Mouse (Mus musculus) c-Kit-negative CD71-positive TER-119-positive erythroid progenitor cells, embryonic 14.5 days (primary cell): ENCODE data around the gene Emsy.

Experiments
- DNase-seq: peaks from one replicate; pipeline ENCODE4 v3.0.0-alpha.2; 2013; ENCODE audit warnings: low read depth, low spot score

The Emsy gene

GRCm38 (mm10) chr7:98656531-98657221, at the start of gene Emsy:
Gene Emsy, minus strand, starts transcription at chr7:98656783.
- DNase-seq = peak; percentile 91

GRCm38 (mm10) chr7:98704276-98704675, 47.7 kb upstream of the Emsy start:
- peak; percentile 6 for DNase-seq

GRCm38 (mm10) chr7:98703365-98703881, 46.8 kb upstream of the Emsy start:
- DNase-seq = peak; percentile 12

GRCm38 (mm10) chr7:98702283-98703240, 46.0 kb upstream of the Emsy start, which contains the start of gene Thap12:
Gene Thap12, plus strand, starts transcription at chr7:98703103.
- peak; percentile 97 for DNase-seq

GRCm38 (mm10) chr7:98701771-98702170, 45.2 kb upstream of the Emsy start:
- peak; percentile 22 for DNase-seq

- no peak for DNase-seq
Observed at GRCm38 (mm10) chr7:98698590-98698989, 42.0 kb upstream of the Emsy start.

- no peak for DNase-seq
Observed at GRCm38 (mm10) chr7:98698041-98698440, 41.5 kb upstream of the Emsy start.

GRCm38 (mm10) chr7:98697496-98697895, 40.9 kb upstream of the Emsy start:
- no peak for DNase-seq

GRCm38 (mm10) chr7:98694046-98694445, 37.5 kb upstream of the Emsy start:
- DNase-seq = no peak

GRCm38 (mm10) chr7:98692761-98693546, 36.4 kb upstream of the Emsy start:
- DNase-seq = no peak

GRCm38 (mm10) chr7:98690831-98691230, 34.2 kb upstream of the Emsy start:
- DNase-seq = no peak

- DNase-seq = no peak
Observed at GRCm38 (mm10) chr7:98690126-98690525, 33.5 kb upstream of the Emsy start.

GRCm38 (mm10) chr7:98685895-98686294, 29.3 kb upstream of the Emsy start:
- DNase-seq = no peak

GRCm38 (mm10) chr7:98682821-98683220, 26.2 kb upstream of the Emsy start:
- DNase-seq = no peak

- no peak for DNase-seq
Observed at GRCm38 (mm10) chr7:98680691-98681090, 24.1 kb upstream of the Emsy start.

- DNase-seq = no peak
Observed at GRCm38 (mm10) chr7:98678441-98678840, 21.9 kb upstream of the Emsy start.

GRCm38 (mm10) chr7:98677511-98677910, 20.9 kb upstream of the Emsy start:
- DNase-seq = no peak

GRCm38 (mm10) chr7:98674344-98674743, 17.8 kb upstream of the Emsy start:
- no peak for DNase-seq

GRCm38 (mm10) chr7:98672241-98672955, 15.8 kb upstream of the Emsy start:
- DNase-seq = no peak

- DNase-seq = no peak
Observed at GRCm38 (mm10) chr7:98671416-98671815, 14.8 kb upstream of the Emsy start.

GRCm38 (mm10) chr7:98670831-98671230, 14.2 kb upstream of the Emsy start:
- DNase-seq = no peak
